Mouse (Mus musculus) layer of hippocampus, postnatal 10 days (tissue): ENCODE measurements around the gene Nlgn1. TPM values are rescaled to one million over a fixed set of nuclear protein-coding genes. Genes with fewer than 3 reads are reported as not detected.
"Not testable (repeated sequence)": the region's sequence is repeated elsewhere in the genome, so short reads cannot be mapped to it uniquely, and the experiment has no call there.

Experiments
- DNase-seq, 2 experiments: peaks; one replicate each; pipeline ENCODE4 v3.0.0; 2021; ENCODE audit warnings: low spot score in 2 of 2
- total RNA-seq, 2 experiments: library from RNA; stranded (reverse); gene quantifications; 2 replicates each; pipeline ENCODE4 v1.2.3; 2021

Gene Nlgn1
- total RNA-seq, 2 experiments from 2014 or later, result 112 to 114 TPM

DNA sequence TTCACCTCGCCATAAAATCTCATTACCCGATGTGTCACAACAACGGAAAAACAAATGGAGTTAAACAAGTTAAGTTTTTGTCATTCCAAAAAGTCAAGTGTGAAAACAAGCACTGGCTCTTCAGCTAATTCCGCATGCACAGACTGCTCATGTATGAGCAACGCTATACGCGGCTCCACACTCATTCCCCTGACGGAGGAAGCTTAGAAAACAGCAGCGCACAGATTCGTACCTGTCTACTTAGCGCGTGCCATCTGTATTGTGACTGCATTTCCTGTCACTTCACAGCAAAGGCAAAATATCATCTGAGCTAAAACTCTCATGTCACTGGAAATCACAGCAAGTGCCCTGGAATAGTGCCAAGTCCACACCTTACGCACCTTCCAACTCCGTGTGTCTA is 674.3 kb downstream of the Nlgn1 start:
- no peak for DNase-seq

DNA sequence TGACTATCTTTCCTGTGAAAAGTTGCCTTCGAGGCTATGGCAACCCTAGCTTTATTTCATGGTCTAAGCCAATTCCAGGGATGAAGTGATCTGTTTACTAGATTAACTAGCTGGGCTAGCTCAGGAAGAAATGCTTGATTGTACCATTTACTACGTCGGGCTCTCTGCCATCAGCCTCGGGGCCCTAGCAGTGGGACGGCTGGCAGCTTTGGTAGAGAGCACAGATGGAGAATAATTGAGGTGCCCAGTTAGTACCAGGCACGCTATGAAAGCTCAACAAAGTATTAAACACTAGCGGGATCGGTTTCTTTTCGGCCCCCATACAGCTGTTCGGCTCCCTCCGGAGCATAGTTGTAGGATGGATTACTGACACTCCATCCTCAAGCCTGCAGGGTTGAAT is 675.2 kb downstream of the Nlgn1 start:
- DNase-seq, result peak; percentile 50 to 59

GRCm38 (mm10) chr3:25653010-25653409 is 679.2 kb downstream of the Nlgn1 start:
- peak in 1 of 2 experiments; percentile 41 for DNase-seq

GRCm38 (mm10) chr3:25645895-25646691 is 686.2 kb downstream of the Nlgn1 start:
- DNase-seq, result no peak

GRCm38 (mm10) chr3:25629198-25629597 is 703.1 kb downstream of the Nlgn1 start:
- no peak for DNase-seq

- DNase-seq, result no peak
Measured at GRCm38 (mm10) chr3:25606597-25606996, 725.7 kb downstream of the Nlgn1 start.

- no peak for DNase-seq
Measured at GRCm38 (mm10) chr3:25597513-25597912, 734.7 kb downstream of the Nlgn1 start.

DNA sequence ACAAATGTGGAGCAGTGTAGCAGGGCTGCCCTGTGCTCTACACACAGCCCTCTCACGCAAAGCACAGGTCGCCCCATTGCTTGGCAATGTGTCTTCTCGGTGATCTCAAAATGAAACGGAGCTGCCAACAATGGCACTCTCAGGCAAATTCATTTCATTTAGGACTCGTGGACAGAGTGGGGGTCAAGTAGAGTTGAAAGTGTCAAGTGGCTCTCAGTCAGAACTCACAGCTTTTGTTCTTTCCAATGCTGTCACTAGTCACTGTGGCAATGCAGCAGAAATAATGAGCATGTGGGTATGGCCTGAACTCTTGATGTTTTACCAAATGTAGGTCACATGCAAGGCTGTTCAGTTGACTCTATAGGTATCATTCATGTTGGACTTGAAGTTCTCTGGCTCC is 756.7 kb downstream of the Nlgn1 start:
- no peak for DNase-seq

DNA sequence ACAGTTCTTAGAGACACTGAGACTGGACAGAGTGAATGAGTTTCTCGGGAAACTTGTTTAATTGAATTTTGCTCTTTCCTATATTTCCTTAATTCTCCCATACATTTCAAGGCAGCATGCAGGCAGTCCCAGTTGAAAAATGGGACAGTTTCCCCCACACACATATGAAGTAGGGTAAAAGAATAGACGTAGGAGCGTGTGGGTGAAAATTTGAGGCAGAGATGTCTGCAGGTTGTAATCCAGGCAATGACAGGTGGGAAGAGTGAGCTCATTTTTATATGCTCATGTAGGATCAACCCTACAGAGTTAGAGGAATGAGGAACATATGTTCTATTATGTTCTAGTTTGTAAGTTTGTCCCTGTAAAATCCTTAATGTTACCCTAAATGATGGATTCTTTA is 757.4 kb downstream of the Nlgn1 start:
- DNase-seq, result no peak

DNA sequence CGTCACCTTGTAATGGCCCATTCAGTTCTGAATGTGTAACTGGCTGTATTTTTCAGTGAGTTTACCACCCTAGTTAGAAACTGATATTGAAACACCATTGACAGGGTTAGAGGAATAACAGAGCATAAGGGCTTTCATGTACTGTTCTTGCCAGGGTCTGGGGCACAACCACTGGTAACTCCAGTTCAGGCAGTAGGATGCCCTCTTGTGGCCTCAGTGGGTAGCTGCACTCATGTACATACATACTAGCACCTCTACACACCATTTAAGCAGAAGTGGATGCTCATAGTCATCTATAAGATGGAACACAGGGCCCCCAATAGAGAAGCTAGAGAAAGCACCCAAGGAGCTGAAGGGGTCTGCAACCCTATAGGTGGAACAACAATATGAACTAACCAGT is 773.7 kb downstream of the Nlgn1 start:
- not testable (repeated sequence) for DNase-seq

DNA sequence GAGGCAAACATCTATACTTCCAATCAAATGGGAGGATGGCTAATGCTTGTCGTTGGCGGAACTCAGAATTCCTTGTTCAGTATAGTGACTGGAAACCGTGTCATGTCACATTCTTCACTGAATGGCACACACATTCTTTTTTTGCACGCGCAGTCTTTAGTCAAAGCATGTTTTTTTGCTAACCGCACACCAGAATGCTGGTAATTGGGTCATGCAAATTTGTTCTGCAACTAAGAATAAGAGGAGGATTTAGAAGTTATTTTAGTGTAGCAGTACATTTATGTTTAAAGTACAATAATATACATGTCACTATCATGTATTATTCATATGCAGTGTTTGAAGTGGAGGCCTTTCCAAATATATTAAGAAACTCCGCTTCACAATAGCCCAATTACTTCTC is 783.2 kb downstream of the Nlgn1 start:
- DNase-seq, result not testable (repeated sequence)

DNA sequence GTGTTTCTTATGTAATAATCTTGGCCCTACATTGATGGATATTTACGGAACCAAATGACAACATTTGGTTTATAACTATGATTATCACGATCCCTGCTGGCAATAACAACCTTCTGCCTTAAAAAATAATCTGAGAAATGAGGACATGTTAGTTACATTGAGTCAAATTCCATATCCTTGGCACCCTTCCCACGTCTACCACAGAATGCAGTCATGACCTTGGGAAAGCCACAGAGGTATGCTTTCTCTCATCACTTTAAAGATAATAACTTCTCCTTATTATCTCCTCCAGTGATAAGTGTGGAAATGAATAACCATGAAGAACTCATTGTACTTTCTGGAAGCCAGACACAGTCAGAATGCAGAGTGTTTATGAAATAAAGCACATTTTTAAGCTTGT is 808.0 kb downstream of the Nlgn1 start:
- DNase-seq, result not testable (repeated sequence)

DNA sequence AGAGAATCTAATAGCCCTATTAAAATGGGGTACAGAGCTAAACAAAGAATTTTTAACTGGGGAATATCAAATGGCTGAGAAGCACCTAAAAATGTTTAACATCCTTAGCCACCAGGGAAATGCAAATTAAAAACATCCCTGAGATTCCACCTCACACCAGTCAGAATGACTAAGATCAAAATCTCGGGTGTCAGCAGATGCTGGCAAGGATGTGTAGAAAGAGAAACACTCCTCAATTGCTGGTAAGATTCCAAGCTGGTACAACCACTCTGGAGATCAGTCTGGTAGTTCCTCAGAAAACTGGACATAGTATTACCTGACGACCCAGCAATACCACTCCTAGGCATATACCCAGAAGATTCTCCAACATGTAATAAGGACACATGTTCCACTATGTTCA is 869.2 kb downstream of the Nlgn1 start:
- DNase-seq, result no peak

DNA sequence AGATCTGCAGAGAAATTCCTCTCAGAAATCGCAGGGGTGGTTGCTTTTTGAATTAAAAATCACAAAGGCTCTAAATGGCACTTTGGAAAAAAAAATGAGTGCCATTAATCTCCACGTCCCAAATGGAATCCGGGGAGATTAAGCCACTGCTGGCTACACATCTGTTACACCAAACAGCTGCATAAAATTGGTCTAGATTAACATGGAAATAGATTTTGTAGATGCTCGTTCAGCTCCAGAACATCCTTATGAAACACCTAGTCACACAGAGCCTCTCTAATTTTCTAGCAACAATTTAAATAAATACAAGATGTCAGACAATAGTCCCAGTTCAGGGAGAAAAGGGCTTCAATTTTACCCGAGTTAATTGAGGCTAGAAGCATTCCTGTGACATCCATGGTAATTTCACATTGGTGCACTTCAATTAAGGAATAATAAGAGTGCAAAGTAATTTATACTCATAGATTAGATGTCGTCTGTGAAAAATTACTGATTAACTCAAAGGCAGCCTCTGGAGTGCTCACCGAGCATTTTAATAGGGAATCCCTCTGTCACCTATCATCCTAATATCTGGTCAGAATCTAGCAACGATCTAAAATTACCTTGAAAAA is 875.9 kb downstream of the Nlgn1 start:
- DNase-seq, result no peak

DNA sequence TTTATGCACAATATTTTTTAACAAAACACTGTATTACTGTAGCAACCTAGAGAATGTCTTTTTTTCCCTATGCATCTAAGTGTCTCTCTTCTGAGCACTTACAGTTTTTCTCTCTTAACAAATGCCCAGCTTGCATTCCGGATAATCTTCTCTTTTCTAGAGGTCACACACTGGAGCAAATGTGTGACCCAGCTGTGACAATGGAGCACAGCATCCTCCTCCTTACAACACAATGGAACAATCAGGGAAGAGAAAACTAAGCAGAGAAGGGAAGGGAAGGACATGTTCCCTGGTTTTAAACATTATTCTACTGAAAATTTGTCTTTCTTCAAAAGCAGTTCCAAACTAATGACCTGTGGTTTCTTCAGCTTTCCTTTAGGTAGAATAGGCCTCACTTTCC is 879.9 kb downstream of the Nlgn1 start:
- no peak for DNase-seq

- DNase-seq, result no peak
Measured at GRCm38 (mm10) chr3:25450471-25450870, 881.8 kb downstream of the Nlgn1 start.

DNA sequence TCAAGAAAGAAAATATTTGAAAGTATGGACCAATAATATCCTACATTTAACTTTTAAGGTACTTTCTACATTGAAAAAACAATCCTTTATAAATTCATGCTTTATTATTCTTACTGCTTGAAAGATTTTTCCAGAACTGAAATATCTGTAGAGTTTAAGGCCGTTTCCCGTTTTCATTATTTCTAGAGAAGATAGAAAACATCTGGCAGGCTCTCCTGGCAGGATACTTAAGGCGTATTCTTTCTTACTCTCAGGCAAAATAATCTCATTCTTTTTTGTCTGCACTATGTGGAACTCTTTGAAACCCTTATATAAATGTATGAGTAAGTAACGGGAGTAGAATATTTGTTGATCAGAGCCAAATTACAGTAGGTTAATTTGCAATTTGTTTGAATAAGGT is 882.9 kb downstream of the Nlgn1 start:
- no peak for DNase-seq

- no peak for DNase-seq
Measured at GRCm38 (mm10) chr3:25447181-25447580, 885.1 kb downstream of the Nlgn1 start.

- DNase-seq, result no peak
Measured at GRCm38 (mm10) chr3:25443657-25444056, 888.6 kb downstream of the Nlgn1 start.

DNA sequence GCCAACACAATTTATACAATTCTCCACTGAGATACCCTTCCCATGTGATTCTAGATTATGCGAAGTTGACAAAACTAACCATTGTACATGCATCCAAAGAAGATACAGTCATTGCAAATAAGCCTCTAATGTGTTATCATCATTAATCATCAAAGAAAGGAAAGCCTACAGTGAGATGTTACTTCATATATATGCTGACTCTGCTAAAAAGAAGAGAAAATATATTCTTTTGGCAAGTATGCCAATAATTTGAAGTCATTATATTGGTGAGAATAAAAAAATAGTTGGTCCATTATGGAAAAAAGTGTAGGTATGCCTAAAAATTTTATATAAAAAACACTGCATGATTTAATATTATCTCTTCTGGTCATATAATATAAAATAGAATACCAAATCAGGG is 889.6 kb downstream of the Nlgn1 start:
- no peak for DNase-seq

GRCm38 (mm10) chr3:25426931-25427330 is 905.3 kb downstream of the Nlgn1 start:
- no peak for DNase-seq

- no peak for DNase-seq
Measured at GRCm38 (mm10) chr3:25412003-25412402, 920.3 kb downstream of the Nlgn1 start.
